Mouse (Mus musculus) adrenal gland, postnatal 4 days (tissue): ENCODE measurements around the gene Cacna1a. TPM values are rescaled to one million over a fixed set of nuclear protein-coding genes. Genes with fewer than 3 reads are reported as not detected.

ENCODE experiments used
- DNase-seq, 2 experiments: peaks; one replicate each; pipeline ENCODE4 v3.0.0; 2021 to 2022; ENCODE audit warnings: low spot score in 2 of 2, mixed read lengths in 2 of 2
- total RNA-seq, 2 experiments: library from RNA; stranded (reverse); gene quantifications; 2 replicates each; pipeline ENCODE4 v1.2.3; 2021

The Cacna1a gene
- total RNA-seq, 2 experiments from 2014 or later: 14.8 to 15.6 TPM

- no peak for DNase-seq
Measured at GRCm38 (mm10) chr8:84686191-84687002, 298.2 kb downstream of the Cacna1a start, which contains the start of gene Trmt1. Gene Trmt1, plus strand, starts transcription at chr8:84686307.

GRCm38 (mm10) chr8:84687003-84687704, 298.9 kb downstream of the Cacna1a start:
- DNase-seq: no peak

DNA sequence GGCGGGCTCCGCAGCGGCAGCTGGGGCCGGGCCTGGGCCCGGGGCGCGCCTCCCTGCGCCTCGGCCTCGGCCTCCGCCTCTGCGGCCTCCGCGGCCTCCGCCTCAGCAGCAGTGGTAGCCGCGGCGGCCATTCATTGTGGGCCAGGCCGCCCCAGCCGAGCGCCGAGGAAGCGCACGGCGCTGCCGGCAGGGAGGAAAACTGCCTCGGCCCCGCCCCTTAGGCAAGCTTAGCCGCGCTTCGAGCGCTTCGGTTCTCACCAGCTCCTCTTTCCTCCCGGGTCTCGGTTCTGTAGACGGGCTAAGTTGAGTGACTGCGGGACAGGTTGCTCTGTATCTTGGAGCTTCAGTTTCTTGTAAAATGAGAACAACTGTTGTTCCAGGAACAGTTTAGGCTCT, 299.5 kb downstream of the Cacna1a start, which contains the start of gene Nacc1:
Gene Nacc1, minus strand, starts transcription at position 158 of the 396 bp plus-strand sequence.
- peak; percentile 63 to 73 for DNase-seq

DNA sequence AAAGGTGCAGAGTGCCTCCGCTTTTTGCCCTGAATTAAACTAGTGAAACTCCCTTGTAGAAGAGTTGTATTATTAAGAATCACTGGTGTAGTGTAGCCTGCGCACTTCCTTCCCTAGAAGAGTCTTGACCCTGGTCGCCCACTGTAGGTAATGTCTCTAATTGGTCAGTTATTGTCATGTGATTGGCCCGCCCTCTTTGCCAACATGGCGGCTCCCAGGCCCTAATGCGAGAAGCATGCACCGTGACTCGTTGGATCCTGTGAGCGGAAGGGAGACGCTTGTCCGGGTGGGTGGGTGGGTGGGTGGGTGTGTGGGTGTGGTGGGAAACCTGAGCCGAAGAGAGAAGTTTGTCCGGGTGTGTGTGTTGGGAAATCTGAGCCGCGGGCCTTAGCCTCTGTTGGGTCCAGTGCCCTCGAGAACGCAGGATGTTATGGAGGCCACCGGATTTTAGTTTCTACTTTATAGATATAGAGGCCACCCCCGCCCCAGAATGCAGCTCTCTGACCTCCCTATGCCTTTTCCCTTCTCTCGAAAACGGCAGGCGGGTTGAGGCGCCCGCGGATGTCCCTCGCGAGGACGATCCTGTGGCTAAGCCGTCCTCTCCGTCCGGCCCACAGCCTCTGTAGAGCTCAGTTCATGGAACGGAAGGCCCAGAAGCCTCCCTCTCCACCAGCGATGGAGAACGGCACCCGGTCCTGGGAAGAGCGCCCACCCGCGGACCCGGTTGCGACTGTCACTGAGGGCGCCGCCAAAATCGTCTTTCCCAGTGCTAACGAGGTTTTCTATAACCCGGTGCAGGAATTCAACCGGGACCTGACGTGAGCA, 301.1 kb downstream of the Cacna1a start:
- DNase-seq: peak; percentile 79 to 83

Other genes starting within 250 kb of the Cacna1a start
- 10 to 100 TPM; 30.6 to 31.7 TPM for gene Cc2d1a, start 240.5 kb upstream of the Cacna1a start, total RNA-seq
- gene 4930432K21Rik, start 240.4 kb upstream of the Cacna1a start, total RNA-seq: 1 to 10 TPM; 1.2 TPM
- 1 to 10 TPM; 3.1 to 4.3 TPM for gene Nanos3, start 203.2 kb upstream of the Cacna1a start, total RNA-seq
- 10 to 100 TPM; 35.8 to 37.6 TPM for gene Zswim4, start 151.4 kb upstream of the Cacna1a start, total RNA-seq
- 100 to 1,000 TPM; 184 to 189 TPM for gene D8Ertd738e, start 138.7 kb upstream of the Cacna1a start, total RNA-seq
- 10 to 100 TPM; 41.0 to 45.0 TPM for gene Mri1, start 131.1 kb upstream of the Cacna1a start, total RNA-seq
- 10 to 100 TPM; 20.8 to 22.4 TPM for gene Ccdc130, start 118.1 kb upstream of the Cacna1a start, total RNA-seq